Mouse (Mus musculus) embryo, embryonic 10.5 days (tissue): ENCODE data around the gene Lpp.

Experiments
- DNase-seq: peaks from one replicate; pipeline ENCODE4 v3.0.0-alpha.2; 2015; ENCODE audit warnings: low spot score

Lpp gene

DNA sequence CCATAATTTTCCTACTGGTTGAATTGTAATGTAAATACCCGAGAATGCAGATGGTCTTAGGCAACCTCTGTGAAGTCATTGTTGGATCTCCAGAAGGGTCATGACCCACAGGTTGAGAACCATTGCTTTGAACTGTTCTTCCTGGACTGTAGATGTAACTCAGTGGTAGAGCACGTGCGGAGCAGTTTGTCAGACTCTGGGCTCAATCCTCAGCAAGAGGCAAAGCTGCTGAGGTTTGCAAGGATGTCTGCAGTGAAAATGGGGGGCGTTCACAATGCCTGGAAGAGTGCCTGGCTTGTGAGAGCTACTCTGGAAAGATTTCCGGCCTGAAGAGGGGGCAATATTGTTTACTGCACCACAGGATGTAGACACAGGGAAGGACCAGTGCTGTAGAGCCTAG, 6.2 kb downstream of the Lpp start:
- DNase-seq = no peak

DNA sequence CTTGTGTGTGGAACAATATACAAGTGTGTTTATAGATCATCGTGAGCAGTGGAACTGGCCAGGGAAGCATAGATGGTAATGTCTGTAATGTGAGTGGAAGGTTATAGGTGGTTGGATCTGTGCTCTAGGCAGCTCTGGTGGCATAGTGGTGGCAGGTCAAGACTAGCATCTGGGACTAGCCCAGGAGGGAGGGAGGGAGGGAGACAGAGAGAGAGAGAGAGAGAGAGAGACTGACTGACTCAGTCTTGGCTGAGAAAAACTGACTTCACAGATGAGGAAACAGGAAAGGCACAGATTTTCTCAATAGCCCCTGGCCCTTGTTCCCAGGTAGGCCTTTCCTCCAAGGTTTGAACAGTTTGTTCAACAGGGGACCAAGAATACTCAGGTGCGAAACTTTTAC, 7.5 kb downstream of the Lpp start:
- no peak for DNase-seq

DNA sequence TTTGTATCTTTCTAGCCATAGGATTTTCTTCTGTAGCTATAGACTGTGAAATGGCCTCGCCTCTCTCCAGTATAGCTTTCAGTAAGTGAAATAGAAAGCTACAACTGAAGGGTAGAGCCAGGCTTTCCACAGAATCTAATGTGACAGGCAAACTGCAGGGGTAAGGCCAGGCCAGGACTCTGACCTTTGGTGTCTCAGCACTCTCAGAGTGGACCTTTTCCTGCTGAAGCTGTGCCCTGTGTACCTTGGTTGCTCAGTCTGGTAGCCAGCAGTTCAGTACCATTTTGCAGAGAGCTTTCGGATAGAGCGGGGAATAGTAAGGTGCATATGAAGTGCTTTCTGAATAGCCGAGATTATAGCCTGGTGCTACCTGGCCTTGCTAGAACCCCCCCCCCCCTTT, 9.5 kb downstream of the Lpp start:
- DNase-seq = no peak

DNA sequence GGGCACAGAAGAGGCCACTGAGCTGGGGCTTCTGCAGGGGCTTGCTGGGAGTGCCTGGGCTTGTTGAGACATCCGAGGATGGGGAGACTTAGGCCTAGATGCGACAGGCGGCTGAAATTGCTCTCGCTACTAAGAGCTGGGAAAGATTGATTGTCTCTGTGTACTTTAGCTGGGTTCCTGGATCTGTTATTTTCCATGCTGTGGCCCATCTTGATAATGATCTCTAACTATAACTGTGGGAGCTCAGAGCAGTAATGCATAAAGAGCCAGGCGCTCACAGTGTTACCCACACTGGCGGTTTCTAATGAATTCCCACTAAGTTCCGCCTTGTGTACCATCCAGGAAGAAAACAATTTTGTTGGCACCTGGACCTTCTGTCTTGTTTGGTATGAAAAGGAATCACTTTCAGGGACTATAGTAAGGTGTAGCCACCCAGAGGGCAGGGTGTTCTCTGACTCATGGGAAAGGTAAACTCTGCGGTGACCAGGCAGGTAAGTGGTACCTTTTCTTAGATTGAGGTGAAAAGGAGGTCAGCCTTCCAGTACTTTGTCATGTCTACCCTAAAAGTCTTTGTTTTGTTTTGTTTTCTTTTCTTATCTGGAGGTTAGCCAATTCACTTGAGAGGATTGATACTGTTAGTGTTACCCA, 10.6 kb downstream of the Lpp start:
- DNase-seq = no peak

DNA sequence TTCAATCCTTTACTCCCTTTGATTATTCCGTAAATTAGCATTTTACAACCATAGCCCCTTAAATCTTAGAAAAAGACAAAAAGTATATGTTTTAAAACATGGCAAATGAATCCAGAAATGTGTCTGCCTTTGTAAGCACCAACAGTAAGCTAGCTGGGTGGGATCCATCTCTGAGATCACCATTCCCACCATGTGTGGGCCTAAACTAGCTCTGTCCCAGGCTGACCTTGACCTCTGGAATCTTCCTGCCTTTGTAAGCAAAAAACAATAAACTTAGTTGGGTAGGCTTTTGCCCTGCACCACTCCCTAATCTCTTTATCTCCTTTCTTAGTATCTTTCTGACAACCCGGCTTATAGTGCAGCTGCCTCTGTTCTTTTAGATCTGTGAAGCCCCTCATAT, 13.2 kb downstream of the Lpp start:
- DNase-seq = no peak

DNA sequence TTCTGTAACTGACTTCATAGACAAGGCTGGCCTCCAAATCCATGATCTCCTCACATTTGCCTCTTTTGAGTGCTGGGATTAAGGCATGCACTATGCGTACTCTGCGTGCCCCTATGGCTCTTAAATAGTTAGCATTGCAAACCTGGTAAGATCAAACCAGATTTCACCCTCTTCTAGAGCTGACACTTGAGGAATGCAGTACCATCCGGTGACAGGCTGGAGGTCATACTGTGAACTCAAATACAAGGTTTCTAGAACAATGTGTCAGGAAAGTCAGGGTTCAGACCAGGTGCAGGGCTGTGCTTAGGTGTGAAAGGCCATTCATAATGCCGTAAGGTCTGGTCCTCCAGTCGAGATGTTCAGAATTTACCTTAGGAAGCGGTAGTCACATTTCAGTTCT, 18.0 kb downstream of the Lpp start:
- no peak for DNase-seq

DNA sequence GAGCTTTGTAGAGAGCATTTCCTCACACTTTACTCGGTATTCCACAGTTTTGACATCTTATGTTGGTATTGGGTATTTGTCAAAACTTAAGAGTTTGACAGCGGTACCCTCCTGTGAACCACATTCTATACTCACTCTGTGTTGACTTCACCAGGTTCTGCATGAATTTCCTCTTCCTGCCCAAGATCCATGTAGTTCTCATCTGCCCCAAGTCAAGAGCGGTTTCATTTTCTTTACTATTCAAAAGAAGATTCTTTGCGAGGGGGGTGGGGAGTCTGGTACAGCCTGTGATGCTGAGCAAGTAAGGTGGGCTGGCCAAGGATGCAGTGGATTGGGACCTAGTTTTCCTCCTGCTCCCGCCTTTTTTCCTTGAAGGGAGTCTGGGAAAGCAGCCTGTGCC, 18.9 kb downstream of the Lpp start:
- DNase-seq = no peak

DNA sequence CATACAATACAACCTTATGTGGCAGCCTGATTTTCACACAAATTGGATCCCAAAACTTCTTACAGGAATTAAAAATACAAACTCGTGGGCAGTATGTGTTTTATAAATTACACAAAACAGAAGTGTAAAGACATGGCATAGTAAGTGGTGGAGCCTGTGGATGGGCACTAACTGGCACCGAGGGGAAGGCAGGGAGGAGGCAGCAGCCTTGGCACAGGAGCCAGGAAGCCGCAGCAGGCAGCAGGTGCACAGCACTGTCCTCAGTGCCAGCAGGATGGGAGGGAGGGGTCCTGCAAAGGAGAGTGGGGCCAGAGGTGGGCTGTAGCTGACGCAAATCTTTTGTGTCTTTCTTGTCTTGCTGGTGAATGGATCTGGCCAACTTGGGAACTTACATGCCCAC, 19.8 kb downstream of the Lpp start:
- no peak for DNase-seq

DNA sequence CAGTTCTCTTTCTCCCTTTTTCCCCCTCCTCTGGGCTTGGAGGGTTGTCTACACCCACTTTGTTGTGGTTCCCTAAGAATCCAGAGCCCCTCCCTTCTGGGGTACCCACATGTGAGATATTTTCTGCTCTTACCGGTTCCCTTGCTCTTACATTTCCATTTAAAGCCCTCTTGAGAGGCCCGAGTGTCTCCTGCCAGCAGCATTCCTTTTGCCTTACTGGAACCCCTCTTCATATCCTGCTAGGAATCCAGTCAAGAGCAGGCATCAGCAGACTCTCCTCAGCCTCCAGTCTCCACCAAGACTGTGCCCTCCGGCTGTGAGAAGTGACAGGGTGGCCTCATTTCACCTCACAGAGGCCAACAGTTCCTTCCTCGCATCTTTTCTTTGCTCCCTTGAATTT, 24.7 kb downstream of the Lpp start:
- DNase-seq = no peak

DNA sequence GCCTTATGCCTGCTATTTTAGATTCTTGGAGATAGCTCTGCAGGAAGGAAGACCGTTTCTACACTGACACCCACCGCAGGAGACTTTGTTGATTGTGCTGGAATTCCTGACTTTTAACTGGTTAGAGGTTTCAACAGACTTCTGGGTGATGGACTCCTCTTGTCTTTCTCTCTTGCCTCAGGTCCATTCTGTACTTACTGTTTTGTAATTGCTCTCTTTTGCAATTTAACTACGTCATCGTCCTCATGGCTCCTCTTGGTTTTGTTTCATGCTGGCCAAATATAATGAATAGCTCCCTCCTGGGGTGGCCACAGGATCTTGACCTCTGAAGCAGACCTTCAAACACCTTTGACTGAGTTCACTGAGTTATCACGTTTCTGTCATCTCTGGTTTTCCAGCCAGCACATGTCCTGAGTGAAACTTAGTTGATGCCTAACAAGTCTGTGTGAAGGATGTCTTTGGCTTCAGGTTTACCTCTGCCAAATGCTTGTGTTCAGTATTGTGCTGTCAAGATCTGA, 27.4 kb downstream of the Lpp start:
- DNase-seq = no peak

DNA sequence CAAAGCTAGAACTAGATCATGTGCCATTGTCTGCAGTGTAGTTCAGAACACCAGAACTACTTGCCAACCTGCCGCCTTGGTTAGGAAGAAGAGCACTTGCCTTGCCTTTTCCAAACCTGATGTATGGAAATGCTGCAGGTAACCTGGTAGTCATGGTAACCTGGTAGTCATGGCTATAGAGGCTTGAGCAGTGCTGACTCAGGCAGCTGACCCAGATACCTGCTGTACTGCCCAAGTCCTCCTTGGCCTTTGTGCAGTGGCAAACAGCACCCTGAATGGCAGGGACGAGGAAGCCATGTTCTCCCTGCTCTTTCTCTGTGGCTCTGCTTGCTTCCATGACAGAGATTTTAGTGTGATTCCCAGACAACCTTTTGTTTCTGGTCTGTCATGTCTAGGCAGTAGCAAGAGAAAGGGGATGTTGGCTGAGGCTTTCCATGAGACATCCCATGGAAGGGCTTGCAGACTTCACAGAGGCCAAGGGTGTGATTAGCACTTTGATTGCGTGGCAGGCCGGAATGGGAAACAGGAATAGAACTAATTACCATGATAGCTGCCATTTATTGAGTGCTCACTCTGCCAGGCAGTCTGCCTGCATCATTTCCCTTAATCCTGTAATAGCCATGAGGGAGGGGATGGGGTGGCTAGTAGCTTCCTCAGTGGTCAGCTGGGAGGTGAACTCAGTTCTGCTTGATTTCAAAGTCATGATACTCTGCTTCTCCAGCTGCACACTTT, 28.5 kb downstream of the Lpp start:
- no peak for DNase-seq

DNA sequence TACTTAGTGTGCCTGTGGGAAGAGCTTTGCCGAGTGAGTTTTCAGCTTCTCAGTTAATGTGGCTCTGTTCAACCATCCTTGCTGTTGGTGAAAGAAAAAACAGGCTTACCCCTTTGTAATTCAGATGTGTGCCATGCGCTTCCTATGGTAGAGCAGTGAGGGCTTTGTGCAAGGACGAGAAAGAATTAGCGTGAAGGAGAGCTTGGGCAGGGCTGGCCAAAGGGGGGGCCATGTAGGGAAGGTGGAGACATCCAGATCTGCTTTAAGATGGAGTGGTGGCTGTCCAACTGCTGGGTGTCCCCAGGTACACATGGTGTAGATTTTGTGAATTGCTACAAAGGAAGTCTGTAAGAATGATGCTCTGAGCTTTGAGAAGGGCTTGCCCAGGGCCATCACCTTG, 29.9 kb downstream of the Lpp start:
- DNase-seq = no peak

DNA sequence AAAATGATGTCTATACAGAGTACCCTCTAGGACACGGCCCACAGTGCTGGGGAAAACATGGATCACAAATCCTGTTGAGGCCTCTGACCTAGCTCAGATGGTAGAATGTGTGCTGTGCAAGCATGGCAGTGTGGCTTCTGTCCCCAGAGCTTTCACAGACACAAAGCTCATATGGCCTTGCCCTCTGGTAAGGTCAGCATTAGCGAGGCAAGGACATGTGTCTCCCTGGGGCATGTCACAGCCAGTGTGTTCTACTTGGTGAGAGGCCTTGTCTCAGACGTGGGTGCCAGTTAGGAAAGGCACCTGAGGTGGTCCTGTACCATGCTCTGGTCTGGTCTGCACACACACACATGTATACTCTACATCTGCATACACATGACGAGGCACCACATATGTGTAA, 30.4 kb downstream of the Lpp start:
- DNase-seq = no peak

DNA sequence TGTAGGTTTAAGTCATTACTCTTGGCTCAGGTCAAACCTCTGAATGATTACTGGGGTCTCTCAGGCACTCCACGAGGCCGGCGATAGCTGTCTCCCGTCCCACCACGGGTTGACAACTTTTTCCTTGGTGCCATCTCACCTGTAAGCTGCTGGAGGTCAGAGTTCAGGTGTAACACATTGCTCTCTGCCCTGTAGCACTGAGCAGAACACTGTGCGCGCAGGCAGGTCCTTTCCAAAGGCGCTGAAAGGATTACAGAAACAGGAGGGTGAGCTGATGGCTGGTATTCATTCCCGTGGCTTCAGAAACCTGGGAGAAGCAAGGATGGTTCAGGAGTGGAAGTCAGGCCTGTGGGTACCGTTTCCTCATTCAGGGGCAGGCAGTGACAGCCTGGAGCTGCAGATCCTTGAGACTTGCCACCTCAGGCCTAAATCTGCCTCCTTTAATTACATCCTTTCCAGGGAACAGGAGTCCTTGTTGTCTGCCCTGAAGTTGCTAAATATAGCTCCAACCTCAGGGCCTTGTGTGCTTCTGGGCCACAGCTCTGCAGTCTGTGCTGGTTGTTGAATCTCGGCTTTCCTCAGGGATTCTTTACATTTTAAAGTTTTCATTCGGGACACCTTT, 31.2 kb downstream of the Lpp start:
- no peak for DNase-seq

DNA sequence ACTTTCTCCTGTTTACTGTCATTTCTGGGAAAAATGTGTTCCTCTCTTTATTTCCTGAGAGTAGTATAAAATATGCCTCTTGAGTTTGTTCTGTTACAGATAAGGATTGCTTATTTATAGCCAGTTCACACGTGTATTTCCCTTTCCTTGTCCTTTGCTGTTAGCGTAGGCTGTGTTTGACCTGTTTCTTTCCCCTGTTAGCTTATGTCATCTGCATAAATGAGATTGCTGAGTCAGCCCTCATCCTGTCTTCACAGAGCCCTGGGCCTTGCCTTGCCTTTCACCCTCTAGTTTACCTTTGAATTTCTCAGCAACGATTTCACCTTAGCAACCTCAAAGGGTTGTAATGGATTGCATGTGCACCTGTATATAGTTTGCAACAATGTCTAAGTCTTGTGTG, 32.5 kb downstream of the Lpp start:
- no peak for DNase-seq

DNA sequence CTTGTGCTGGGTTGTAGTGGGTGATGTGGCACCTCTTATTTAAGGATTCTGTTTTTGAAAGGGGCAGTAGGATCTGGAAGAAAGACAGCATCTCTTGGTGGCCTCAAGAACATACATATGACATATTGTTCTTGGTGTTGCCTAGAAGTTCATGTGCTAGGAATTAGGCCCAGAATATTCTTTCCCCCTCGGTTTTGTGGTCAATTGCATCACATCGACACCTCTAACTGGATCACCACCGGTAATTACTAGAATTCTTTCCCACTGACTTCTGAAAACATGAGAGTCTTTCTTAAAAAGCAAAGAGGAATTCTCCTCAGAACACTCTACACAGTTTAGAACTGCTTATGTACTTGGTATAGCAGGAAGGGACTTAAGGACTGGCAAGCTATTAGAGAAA, 34.3 kb downstream of the Lpp start:
- no peak for DNase-seq

DNA sequence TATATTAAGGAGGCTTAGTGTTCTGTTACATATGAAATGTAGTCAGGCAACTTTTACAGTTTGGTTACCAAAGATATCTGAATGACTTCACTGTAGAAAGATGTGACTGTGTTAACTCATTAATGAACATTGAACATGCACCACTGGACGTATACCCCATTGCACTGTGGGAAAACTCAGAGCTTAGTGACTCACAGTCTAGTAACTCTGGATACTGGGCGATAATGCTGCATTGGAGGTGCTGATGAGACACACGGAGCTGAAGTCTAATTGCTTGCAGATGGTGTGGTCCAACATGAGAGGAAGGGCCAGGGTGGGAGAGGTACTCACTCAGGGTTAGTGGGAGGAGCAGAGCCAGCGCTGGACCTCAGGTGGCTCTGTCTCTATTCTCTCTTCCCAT, 34.7 kb downstream of the Lpp start:
- no peak for DNase-seq

DNA sequence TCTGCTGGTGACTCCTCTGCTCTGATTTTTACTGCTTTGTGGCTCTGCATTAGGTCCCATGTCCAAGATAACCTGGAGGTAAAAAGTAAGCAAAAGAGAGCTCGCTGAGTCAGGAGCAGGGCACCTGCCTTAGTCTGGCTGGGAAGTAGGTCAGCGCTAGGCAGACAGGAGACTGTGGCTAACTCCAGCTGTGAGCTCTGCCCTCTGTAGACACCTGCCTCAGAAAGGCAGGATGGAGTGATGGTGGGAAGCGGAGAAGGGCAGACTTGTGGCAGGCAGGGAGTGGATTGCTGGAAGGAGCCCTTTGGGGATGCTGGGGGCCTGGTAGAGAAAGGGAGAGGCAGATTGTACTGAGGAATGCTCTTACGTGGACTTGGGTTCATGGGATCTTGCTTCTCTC, 35.4 kb downstream of the Lpp start:
- no peak for DNase-seq

DNA sequence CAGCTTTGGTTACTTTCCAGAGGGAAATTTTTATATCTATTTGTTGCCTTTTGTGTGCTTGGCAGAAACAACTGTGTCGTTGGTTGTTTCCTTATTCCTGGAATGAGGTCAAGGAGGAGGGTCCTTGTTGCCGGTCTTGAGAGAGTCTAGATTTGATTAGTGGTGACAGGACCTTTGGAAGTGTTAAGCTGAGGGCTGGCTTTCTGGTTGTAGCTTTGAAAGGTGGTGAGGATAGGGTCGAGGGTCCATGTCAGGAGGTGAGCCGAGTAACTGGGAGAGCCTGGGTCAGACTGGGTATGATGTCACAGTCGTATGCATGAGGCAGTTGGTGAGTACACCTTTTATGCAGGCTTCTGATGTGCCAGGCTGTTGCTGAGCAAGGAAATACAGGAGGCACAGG, 36.4 kb downstream of the Lpp start:
- DNase-seq = no peak

DNA sequence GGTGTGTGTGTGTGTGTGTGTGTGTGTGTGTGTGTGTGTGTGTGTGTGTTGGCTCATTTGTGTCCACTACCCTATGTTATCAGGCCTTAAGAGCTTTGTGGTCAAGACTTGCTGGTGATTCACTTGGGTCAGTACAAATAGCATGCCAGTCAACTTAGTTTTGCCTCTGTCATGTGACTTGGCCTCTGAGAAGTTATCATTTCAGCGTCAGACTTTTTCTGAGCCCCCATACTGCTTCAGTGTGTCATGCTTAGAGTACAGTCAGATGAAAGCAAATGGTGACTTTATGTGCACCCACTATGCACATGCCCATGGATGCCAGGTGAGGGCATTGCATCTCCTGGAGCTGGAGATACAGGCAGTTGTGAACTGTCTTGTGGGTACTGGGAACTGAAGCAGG, 38.5 kb downstream of the Lpp start:
- no peak for DNase-seq

DNA sequence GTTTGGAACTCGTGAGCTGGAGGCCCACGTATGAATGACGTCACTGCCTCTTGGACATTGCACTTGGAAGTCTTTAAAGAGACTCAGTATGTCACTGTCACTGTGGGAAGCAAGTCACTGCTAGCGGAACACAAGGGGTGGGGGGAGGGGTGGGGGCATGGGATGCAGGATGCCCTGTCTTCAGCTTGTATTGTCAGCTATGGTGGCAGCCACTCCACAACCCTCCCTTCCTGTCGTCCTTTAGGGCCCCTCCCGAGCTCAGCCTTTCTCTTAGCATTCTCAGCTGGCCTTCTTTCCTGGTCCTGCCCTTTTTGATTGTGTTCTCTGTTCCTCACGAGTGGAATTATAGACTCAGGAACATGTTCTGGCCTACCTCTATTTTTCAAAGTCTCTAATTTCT, 40.3 kb downstream of the Lpp start:
- DNase-seq = no peak

DNA sequence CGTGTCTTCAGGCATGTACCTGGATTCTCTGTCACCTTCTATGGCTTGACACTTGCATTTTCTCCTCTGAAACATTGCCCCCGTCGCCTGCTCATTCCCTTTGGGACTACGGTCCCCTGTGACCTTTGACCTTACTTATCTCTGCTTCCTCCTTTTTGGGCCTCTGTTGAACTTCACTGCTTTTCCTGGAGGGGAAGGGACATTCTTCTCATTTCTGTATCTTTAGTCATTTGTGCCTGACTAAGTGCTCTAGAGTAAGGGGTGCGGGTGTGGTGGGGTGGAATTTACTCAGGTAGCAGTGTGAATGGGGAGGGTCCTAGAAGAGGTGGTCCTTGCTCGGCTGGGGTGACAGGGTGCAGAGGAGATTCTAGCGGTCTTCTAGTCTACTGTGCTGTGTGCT, 40.7 kb downstream of the Lpp start:
- no peak for DNase-seq

DNA sequence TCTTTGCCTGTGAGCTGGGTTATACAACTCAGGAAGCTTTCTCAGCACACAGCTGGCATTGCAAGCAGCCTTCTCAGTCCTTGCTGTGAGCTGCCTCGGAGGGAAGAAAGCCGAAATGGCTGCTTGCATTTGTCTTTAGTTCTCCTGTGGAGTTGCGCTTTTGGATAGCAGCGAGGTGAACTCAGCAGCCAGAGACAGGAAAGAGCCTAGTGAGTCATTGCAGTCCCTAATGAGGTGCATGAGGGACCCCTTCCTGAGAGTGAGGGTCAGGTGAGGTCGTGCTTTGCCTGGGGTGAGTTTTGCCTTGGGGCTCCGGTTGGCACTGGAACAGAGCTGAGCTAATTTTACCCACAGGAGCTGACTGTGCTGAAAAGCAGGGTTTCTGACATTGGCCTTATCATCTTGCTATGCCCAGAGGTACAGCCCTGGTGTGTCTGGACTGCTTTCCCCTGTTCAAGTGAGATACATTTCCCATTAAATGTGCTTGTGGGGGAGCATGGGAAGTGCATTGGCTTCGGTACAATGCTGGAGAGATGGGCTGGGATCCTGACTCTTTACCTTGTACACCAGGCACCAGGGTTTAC, 41.3 kb downstream of the Lpp start:
- no peak for DNase-seq
